Mouse (Mus musculus): ENCODE data around the gene Drosha.
"Not testable (repeated sequence)": the region's sequence is repeated elsewhere in the genome, so short reads cannot be mapped to it uniquely, and the experiment has no call there.

Gene Drosha

DNA sequence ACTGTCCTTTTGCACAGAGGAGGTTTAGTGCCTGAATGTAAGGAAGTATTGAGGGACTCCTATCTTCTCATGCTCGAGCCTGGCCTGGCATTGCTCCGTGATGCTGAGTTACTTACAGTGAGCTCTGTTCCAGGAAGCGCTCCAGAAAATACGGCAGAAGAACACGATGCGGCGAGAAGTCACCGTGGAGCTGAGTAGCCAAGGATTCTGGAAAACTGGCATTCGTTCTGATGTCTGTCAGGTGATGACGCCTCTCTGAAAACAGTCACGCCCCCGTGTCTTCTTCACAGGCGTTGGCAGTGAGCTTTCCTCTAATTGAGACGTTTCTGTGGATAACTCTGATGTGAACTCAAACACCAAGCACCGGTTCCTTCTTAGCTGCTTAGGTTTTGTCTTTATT is 60.2 kb downstream of the Drosha start:
- no peak for DNase-seq (ENCODE audit: low read depth, low spot score)

DNA sequence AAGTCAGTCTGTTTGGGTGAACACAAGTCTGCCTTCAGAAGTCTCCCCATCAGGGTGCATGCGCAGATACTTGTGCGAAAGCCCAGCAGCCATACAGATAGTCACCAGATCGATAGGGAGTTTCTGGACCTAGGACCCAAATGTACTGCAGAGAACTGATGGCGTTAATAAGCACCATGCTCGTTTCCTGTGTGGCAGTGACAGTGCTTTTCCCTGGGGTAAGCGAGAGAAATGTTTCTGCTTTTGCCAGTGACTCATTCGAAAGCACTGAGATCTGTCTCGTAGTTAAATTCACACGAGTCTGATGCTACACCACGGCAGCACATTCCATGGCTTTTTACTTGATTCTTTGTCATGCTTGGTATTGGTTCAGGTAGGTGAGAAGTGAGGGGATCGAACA is 60.7 kb downstream of the Drosha start:
- DNase-seq (ENCODE audit: low read depth, low spot score): no peak

DNA sequence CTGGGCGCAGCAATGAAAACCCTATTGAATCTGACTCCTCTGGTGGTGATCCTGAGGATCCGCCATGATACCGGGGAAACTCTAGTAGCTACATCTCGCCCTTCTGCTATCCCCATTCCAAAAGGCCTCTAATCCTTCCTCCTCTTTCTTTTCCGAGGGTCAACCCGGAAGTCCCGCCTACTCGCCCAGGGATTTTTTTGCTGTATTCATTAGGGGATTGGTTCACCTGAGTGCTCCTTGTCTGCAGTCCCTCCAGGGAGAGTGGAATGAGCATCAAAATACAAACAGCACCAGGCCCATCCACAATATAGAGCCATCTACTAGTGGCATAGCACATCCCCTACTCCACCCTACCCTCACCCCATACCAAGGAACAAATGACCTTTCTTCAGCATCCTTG is 62.6 kb downstream of the Drosha start:
- DNase-seq (ENCODE audit: low read depth, low spot score): no peak

DNA sequence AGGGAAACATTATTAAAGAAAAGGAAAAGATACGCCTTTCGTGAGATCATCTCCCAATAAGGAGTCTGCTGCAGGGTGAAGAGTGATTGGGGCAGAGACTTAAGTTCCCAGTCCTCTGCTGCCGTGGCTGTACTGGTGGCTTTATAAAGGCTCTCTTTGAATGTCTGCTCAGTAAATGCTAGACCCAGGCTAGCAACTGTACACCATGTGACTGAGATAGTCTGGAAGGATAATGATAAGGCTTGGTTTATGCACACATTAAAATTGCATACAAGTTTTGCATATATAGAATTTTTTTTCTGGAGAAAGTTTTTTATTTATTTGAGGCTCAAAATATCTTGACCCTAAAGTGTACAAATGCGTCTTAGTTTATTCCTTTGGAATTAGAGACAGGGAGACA is 63.7 kb downstream of the Drosha start:
- no peak for DNase-seq (ENCODE audit: low read depth, low spot score)

GRCm38 (mm10) chr15:12889909-12890308 is 65.3 kb downstream of the Drosha start:
- no peak for DNase-seq (ENCODE audit: low read depth, low spot score)

GRCm38 (mm10) chr15:12895426-12895825 is 70.8 kb downstream of the Drosha start:
- no peak for DNase-seq (ENCODE audit: low read depth, low spot score)

GRCm38 (mm10) chr15:12896022-12897009 is 71.7 kb downstream of the Drosha start:
- DNase-seq (ENCODE audit: low read depth, low spot score): no peak

GRCm38 (mm10) chr15:12897831-12898230 is 73.2 kb downstream of the Drosha start:
- DNase-seq (ENCODE audit: low read depth, low spot score): no peak

- DNase-seq (ENCODE audit: low read depth, low spot score): no peak
These were observed 76.0 kb downstream of the Drosha start for GRCm38 (mm10) chr15:12900428-12901196.

- DNase-seq (ENCODE audit: low read depth, low spot score): no peak
These were observed 76.6 kb downstream of the Drosha start for GRCm38 (mm10) chr15:12901197-12901570.

DNA sequence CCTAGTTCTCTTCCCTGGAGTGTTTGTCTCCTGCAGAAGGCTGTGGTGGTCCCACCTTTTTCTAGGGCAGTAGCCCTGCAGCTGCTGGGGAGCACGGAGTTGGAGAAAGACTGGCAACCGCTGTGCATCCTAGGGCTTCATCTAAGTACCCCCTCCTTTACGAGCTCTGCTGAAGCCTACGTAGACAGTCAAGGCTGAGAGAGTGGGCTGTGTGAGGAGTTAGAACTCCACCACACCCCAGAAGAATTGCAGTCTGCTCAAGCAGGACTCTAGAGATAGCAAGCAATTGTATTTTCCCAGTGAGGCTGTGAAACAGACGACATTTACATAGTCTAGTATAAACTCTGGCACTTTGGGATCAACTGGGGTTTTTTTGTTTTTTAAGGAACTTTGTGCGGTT is 79.8 kb downstream of the Drosha start:
- no peak for DNase-seq (ENCODE audit: low read depth, low spot score)

DNA sequence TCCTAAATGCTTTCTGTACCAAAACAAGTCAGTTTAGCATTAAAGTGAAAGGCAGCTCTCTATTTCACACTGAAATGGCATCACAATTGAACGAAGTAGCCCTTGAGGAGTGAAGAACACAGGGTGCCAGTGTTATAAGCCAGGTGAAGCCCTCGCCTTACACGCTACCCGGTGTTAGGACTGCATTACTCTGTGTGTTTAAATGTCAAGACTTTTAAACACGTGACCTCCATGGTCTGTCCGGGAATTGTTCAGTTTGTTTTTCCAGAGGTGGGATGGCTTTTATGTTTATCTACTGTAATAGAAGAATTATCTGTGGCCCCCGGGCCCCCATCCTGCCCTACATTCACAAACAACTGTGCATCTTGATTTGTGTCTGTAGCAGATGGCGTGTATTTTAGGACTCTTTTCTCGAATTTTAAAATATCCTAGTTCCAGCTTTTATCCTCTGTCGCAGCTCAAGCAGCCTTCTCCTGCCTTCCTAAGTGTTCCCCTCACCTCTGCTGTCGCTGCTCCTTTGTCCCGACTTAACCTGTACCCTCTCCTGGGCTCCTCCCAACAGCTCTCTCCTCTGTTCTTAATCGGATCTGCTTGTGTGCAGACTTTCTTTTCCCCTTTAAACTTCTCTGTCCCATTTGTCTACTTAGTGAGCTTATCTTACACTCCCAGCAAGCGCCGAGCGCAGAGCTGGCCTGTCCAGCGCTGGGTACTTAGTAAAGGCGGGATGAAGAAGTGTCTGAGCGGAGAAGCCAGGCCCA is 83.5 kb downstream of the Drosha start:
- DNase-seq (ENCODE audit: low read depth, low spot score): no peak

DNA sequence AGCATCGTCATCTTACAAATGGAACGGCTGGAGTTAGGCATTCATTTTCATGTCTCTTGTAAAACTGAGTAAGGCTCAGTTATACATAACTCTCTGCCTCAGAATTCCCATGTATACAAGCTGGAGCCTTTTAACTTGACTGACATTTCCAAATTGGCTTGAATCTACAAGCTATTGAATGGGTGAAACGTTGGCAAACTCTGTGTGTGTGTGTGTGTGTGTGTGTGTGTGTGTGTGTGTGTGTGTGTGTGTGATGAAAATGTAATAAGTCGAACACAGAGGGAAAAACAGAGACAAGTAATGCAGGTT is 84.1 kb downstream of the Drosha start:
- DNase-seq (ENCODE audit: low read depth, low spot score): no peak

DNA sequence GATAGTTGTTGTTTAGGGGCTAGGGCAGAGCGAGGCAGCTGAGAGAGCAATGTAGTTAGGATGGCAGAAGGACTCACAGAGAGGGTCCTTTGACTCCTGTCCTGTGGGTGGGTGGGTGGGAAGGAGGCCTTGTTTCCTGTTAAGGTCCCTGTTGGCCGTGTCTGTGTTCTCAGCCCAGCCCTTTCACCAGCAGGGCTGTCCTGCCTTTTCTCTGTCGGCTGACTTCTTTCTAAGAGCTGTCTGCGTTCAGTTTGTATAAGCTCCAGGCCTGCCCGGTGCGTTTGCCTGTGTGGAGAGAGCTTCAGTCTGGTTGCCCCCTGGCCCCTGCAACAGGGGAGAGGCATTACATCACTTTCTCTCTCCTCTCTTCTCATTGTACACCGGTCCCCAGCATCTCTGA is 84.6 kb downstream of the Drosha start:
- no peak for DNase-seq (ENCODE audit: low read depth, low spot score)

DNA sequence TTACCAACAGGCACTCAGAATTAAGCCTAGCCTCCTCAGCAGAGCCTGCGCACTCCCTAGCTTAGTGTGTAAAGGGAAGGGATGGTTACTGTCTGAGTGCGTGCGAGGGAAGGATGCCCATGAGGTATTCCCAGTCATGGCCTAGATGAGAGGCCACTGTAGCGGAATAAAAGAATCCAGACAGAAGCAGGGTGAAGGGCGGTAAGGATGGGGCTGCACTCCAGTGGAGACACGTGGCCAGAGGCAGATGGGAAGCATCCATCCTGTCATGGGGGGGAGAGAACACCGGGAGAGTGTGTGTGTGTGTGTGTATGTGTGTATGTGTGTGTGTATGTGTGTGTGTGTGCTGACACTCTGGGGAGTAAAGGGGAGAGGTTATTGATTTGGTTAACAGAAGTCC is 86.5 kb downstream of the Drosha start:
- no peak for DNase-seq (ENCODE audit: low read depth, low spot score)

GRCm38 (mm10) chr15:12916314-12916815 is 91.8 kb downstream of the Drosha start:
- DNase-seq (ENCODE audit: low read depth, low spot score): no peak

DNA sequence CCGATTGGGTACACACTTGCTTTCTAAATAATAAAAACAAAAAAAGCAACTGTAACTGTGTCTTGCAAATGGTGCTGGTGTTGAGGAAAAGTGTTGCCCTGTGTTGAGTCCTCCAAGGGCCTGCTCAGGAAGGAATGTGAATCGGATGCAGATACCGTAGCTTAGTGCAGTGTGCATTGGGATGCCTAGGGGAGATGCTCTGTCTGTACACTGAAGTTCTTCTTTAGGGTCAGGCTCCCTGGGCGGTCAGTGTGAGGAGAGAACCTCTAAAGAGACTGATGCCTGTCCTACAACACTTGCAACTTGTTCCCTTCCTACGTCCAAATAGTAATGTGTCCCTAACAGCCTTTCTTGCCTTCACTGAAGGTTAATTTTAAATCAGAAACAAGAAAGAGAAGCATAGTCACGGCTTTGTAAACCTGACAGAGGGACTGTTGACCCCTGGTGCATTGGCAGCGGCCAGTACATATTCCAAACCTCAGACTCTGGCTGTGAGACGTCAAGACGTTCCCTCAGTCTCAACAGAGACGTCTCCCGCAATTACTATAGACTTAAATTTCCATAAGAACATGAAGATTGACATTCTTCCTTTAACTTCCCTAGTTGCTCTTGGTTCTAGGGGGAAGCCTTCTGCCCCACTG is 94.8 kb downstream of the Drosha start:
- not testable (repeated sequence) for DNase-seq (ENCODE audit: low read depth, low spot score)

GRCm38 (mm10) chr15:12919967-12920870 is 95.6 kb downstream of the Drosha start:
- DNase-seq (ENCODE audit: low read depth, low spot score): no peak

DNA sequence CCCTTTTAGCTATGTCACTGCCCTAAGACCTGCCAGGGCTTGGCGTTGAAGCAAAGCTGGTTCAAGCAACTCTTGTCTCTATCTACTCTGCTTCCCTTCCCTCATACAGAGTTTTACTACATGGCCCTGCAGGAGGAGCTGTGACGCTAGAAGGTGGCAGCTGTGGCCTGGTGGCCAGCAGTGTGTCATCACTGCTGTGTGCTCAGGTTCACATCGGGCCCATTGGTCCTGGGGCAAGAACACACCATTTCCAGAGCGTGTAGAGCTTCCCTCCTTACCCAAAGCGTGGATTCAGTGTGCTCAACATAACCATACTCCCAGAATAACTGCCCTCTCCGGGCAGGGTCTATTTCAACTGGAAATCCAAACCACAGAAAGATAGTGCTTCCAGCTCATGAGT is 97.3 kb downstream of the Drosha start:
- no peak for DNase-seq (ENCODE audit: low read depth, low spot score)

DNA sequence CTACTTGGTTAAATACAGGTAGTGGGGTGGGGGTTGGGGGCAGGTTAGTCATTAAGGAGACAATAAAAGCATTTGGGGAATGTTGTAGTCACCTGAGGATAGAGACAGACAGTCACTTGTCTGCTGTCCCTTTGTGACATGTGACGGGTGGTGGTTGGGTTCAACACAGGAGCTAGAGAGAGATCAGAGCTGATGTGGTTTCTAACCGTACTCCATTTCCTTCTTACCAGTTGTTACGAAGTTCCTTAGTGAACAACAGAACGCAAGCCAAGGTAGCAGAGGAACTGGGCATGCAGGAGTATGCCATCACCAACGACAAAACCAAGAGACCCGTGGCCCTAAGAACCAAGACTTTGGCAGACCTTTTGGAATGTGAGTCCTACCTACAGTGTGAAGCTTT is 99.2 kb downstream of the Drosha start:
- DNase-seq (ENCODE audit: low read depth, low spot score): no peak

Data from c-Kit-negative CD71-positive TER-119-positive erythroid progenitor cells, embryonic 14.5 days (primary cell).